ENCODE assay signal across 17 mouse cellular contexts in genomic region chr3:39900207-39900606, GRCm38 (mm10).
DNase-seq lines count a peak whose midpoint lies in the region; ATAC-seq and TF ChIP-seq lines count a peak whose summit lies in the region.
"Had no signal": no experiment of that assay in that cellular context is flagged by ENCODE, and none has a peak within 500 bp of the region (broad histone marks: within the 10 kb centered on the region; RNA-seq: fewer than 3 reads in every experiment).

No protein-coding gene starts in this region.

- no peak for TF ChIP-seq EP300 in heart, postnatal 0 days (IDR thresholded peaks at IDR 0.05; ENCODE audit: low read depth)

- no peak overlapping the region for H3K27ac ChIP-seq in heart, embryonic 12.5 days (ENCODE audit: poor library complexity, severe bottlenecking)
- no peak overlapping the region for H3K27ac ChIP-seq in midbrain, embryonic 11.5 days (ENCODE audit: low read depth, low read length)
- no peak overlapping the region for H3K27ac ChIP-seq in midbrain, embryonic 15.5 days
- H3K27ac ChIP-seq in heart, postnatal 0 days (ENCODE audit: low read depth) = no peak overlapping the region
- H3K27ac ChIP-seq: embryonic facial prominence, embryonic 12.5 days; forebrain, embryonic 10.5 days; stomach, postnatal 0 days had no signal

- no peak overlapping the region for H3K4me3 ChIP-seq in heart, embryonic 12.5 days
- H3K4me3 ChIP-seq in midbrain, embryonic 11.5 days (ENCODE audit: low read depth, low read length) = no peak overlapping the region
- no peak overlapping the region for H3K4me3 ChIP-seq in midbrain, embryonic 15.5 days
- no peak overlapping the region for H3K4me3 ChIP-seq in heart, postnatal 0 days (ENCODE audit: low read depth, low read length)
- H3K4me3 ChIP-seq: embryonic facial prominence, embryonic 12.5 days; forebrain, embryonic 10.5 days; heart, embryonic 15.5 days; megakaryocyte, embryonic 14.5 days had no signal

- ATAC-seq in heart, embryonic 12.5 days (ENCODE audit: insufficient number of reproducible peaks, low FRiP score) = no peak
- ATAC-seq in midbrain, embryonic 11.5 days (ENCODE audit: low FRiP score) = no peak
- ATAC-seq in midbrain, embryonic 15.5 days (replicated peaks) = no peak
- ATAC-seq in heart, postnatal 0 days (ENCODE audit: insufficient read depth, low read depth) = no peak
- ATAC-seq: inflammation-experienced regulatory T-cells, adult 6 months had no signal

- H3K4me2 ChIP-seq in heart, embryonic 12.5 days = no peak overlapping the region
- no peak overlapping the region for H3K4me2 ChIP-seq in midbrain, embryonic 11.5 days
- no peak overlapping the region for H3K4me2 ChIP-seq in midbrain, embryonic 15.5 days
- no peak overlapping the region for H3K4me2 ChIP-seq in heart, postnatal 0 days (ENCODE audit: low read depth, low read length)
- H3K4me2 ChIP-seq: embryonic facial prominence, embryonic 12.5 days; heart, embryonic 15.5 days had no signal

- no peak overlapping the region for H3K9ac ChIP-seq in heart, embryonic 12.5 days
- H3K9ac ChIP-seq in midbrain, embryonic 11.5 days (ENCODE audit: low read length) = no peak overlapping the region
- H3K9ac ChIP-seq in midbrain, embryonic 15.5 days = no peak overlapping the region
- H3K9ac ChIP-seq in heart, postnatal 0 days (replicated peaks; ENCODE audit: low read depth, low read length) = no peak overlapping the region
- H3K9ac ChIP-seq: embryonic facial prominence, embryonic 12.5 days; heart, embryonic 15.5 days had no signal

- no peaks in the 10 kb centered on the region for H3K27me3 ChIP-seq in heart, embryonic 12.5 days (replicated peaks)
- no peaks in the 10 kb centered on the region for H3K27me3 ChIP-seq in midbrain, embryonic 11.5 days (ENCODE audit: control insufficient read depth, insufficient read depth, low read length)
- H3K27me3 ChIP-seq in midbrain, embryonic 15.5 days (replicated peaks) = no peaks in the 10 kb centered on the region
- no peaks in the 10 kb centered on the region for H3K27me3 ChIP-seq in heart, postnatal 0 days (ENCODE audit: control insufficient read depth, insufficient read depth, low read length)
- H3K27me3 ChIP-seq: CH12.LX; embryonic facial prominence, embryonic 12.5 days; heart, embryonic 15.5 days; megakaryocyte, embryonic 14.5 days had no signal

- no peaks in the 10 kb centered on the region for H3K9me3 ChIP-seq in heart, embryonic 12.5 days (replicated peaks)
- no peaks in the 10 kb centered on the region for H3K9me3 ChIP-seq in midbrain, embryonic 11.5 days (ENCODE audit: control insufficient read depth, low read length)
- no peaks in the 10 kb centered on the region for H3K9me3 ChIP-seq in midbrain, embryonic 15.5 days
- H3K9me3 ChIP-seq in heart, postnatal 0 days (replicated peaks; ENCODE audit: control insufficient read depth, low read length) = no peaks in the 10 kb centered on the region
- H3K9me3 ChIP-seq: embryonic facial prominence, embryonic 12.5 days; forebrain, embryonic 10.5 days; heart, embryonic 15.5 days had no signal

- peaks cover 4% of the 10 kb centered on the region; the same call in 1 of the 2 replicates for H3K4me1 ChIP-seq in heart, embryonic 12.5 days (replicated peaks)
- H3K4me1 ChIP-seq in midbrain, embryonic 11.5 days (ENCODE audit: control insufficient read depth, insufficient read depth, low read length) = no peaks in the 10 kb centered on the region
- no peaks in the 10 kb centered on the region for H3K4me1 ChIP-seq in midbrain, embryonic 15.5 days
- H3K4me1 ChIP-seq in heart, postnatal 0 days (ENCODE audit: control insufficient read depth, insufficient read depth) = no peaks in the 10 kb centered on the region
- H3K4me1 ChIP-seq: megakaryocyte, embryonic 14.5 days had no signal

- no peak for TF ChIP-seq CTCF in heart, postnatal 0 days (IDR thresholded peaks at IDR 0.05; ENCODE audit: low read depth)

- no peaks in the 10 kb centered on the region for H3K36me3 ChIP-seq in heart, embryonic 12.5 days
- no peaks in the 10 kb centered on the region for H3K36me3 ChIP-seq in midbrain, embryonic 11.5 days (ENCODE audit: control insufficient read depth, insufficient read depth, low read length)
- no peaks in the 10 kb centered on the region for H3K36me3 ChIP-seq in midbrain, embryonic 15.5 days (replicated peaks)
- no peaks in the 10 kb centered on the region for H3K36me3 ChIP-seq in heart, postnatal 0 days (replicated peaks; ENCODE audit: control insufficient read depth, insufficient read depth, low read length)
- H3K36me3 ChIP-seq: embryonic facial prominence, embryonic 12.5 days; forebrain, embryonic 10.5 days; heart, embryonic 15.5 days had no signal

- peak; percentile 24 for DNase-seq in heart, adult 8-10 months (ENCODE audit: low spot score)
- peak; percentile 69 for DNase-seq in midbrain, embryonic 11.5 days (ENCODE audit: low spot score, missing footprints)
- peak; percentile 22 for DNase-seq in heart, postnatal 0 days (ENCODE audit: low spot score)
- DNase-seq in lung, postnatal 14 days = peak; percentile 15
- no peak for DNase-seq in layer of hippocampus, adult 11-12 months (ENCODE audit: low spot score)
- DNase-seq: cerebellum, adult 8-10 months; liver; spleen, adult 18-20 months had no signal

- WGBS in heart, embryonic 12.5 days = 36% methylated on average over 2 of the region's 2 CpGs
- WGBS in midbrain, embryonic 11.5 days = 84% methylated on average over 2 of the region's 2 CpGs
- WGBS in midbrain, embryonic 15.5 days = 81% methylated on average over 2 of the region's 2 CpGs
- WGBS in heart, postnatal 0 days = 54% methylated on average over 2 of the region's 2 CpGs
